10 mouse cellular contexts compared by ENCODE assay signal in genomic region chr6:49189363-49189762, GRCm38 (mm10). TPM values are rescaled to one million over a fixed set of nuclear protein-coding genes. Genes with fewer than 3 reads are reported as not detected.
DNase-seq lines count a peak whose midpoint lies in the region; ATAC-seq and TF ChIP-seq lines count a peak whose summit lies in the region.
"Had no signal": no experiment of that assay in that cellular context is flagged by ENCODE, and none has a peak within 500 bp of the region (broad histone marks: within the 10 kb centered on the region; RNA-seq: fewer than 3 reads in every experiment).

No protein-coding gene starts in this region.

- ATAC-seq in heart, embryonic 11.5 days (replicated peaks; ENCODE audit: insufficient number of reproducible peaks, low FRiP score, low TSS enrichment), result no peak

- TF ChIP-seq CTCF in heart, adult 2 months (IDR thresholded peaks at IDR 0.05), result peak; percentile 70
- TF ChIP-seq CTCF in spleen, adult 2 months (IDR thresholded peaks at IDR 0.05; ENCODE audit: extremely low read depth, insufficient read depth, insufficient read length, insufficient replicate concordance), result peak; percentile 20; the same call in 1 of the 2 replicates
- TF ChIP-seq CTCF in brain, embryonic 14.5 days (IDR thresholded peaks at IDR 0.05; ENCODE audit: borderline replicate concordance, extremely low read depth, insufficient read depth, insufficient read length), result peak; percentile 32; the same call in 1 of the 2 replicates
- no peak for TF ChIP-seq CTCF in cerebellum, adult 2 months (IDR thresholded peaks at IDR 0.05; ENCODE audit: borderline replicate concordance, insufficient read depth, low read depth, low read length)

- TF ChIP-seq EP300 in heart, adult 2 months (IDR thresholded peaks at IDR 0.05; ENCODE audit: insufficient read depth, low read depth, low read length), result no peak

- TF ChIP-seq POLR2A in heart, adult 2 months (IDR thresholded peaks at IDR 0.05; ENCODE audit: insufficient read depth, low read depth, low read length), result no peak
- TF ChIP-seq POLR2A in spleen, adult 2 months (IDR thresholded peaks at IDR 0.05; ENCODE audit: low read depth, low read length), result no peak
- TF ChIP-seq POLR2A in brain, embryonic 14.5 days (IDR thresholded peaks at IDR 0.05; ENCODE audit: borderline replicate concordance, extremely low read depth, insufficient read depth, insufficient read length, poor library complexity, severe bottlenecking), result no peak
- no peak for TF ChIP-seq POLR2A in cerebellum, adult 2 months (IDR thresholded peaks at IDR 0.05; ENCODE audit: borderline replicate concordance, insufficient read depth, low read length)

- H3K36me3 ChIP-seq in heart, adult 2 months (ENCODE audit: control insufficient read depth, insufficient read depth, low read length), result no peaks in the 10 kb centered on the region
- H3K36me3 ChIP-seq in heart, embryonic 11.5 days (ENCODE audit: control insufficient read depth, insufficient read depth, low read length), result no peaks in the 10 kb centered on the region
- no peaks in the 10 kb centered on the region for H3K36me3 ChIP-seq in spleen, adult 2 months (ENCODE audit: control insufficient read depth, insufficient read depth, low read length)

- H3K9ac ChIP-seq in heart, adult 2 months (ENCODE audit: low read depth, low read length), result no peak overlapping the region
- H3K9ac ChIP-seq in heart, embryonic 11.5 days (ENCODE audit: low read depth, low read length), result no peak overlapping the region
- H3K9ac ChIP-seq: stomach, embryonic 15.5 days had no signal

- intact Hi-C loops in heart, adult 2 months (cut with DNase I), result loop anchor here (5.0 kb wide), 1 partner anchor 132 kb away; no protein-coding TSS in a partner anchor

- no peaks in the 10 kb centered on the region for H3K9me3 ChIP-seq in heart, embryonic 11.5 days (replicated peaks; ENCODE audit: control insufficient read depth, low read length)
- H3K9me3 ChIP-seq: stomach, embryonic 15.5 days had no signal

- no peak for DNase-seq in heart, adult 2 months
- peak in 1 of 2 experiments; percentile 18 for DNase-seq in spleen, adult 2 months (ENCODE audit: low read depth in 1 of 2, low spot score in 2 of 2)
- no peak for DNase-seq in spleen, adult 12 weeks (ENCODE audit: low spot score)
- DNase-seq in brain, embryonic 14.5 days (ENCODE audit: low read depth), result no peak
- DNase-seq in thymus, postnatal 25 days, result peak; percentile 35
- DNase-seq in cerebellum, adult 2 months, result no peak
- no peak for DNase-seq in MN1 (ENCODE audit: low spot score)
- DNase-seq: cerebellum, adult 8-10 months had no signal

- H3K4me3 ChIP-seq in heart, adult 2 months, result no peak overlapping the region
- no peak overlapping the region for H3K4me3 ChIP-seq in heart, embryonic 11.5 days (ENCODE audit: low read depth, low read length)
- H3K4me3 ChIP-seq in spleen, adult 2 months (ENCODE audit: extremely low read depth, insufficient read depth, insufficient read length), result no peak overlapping the region
- no peak overlapping the region for H3K4me3 ChIP-seq in cerebellum, adult 2 months (replicated peaks; ENCODE audit: insufficient read depth, low read depth, low read length)
- H3K4me3 ChIP-seq: stomach, embryonic 15.5 days had no signal

- H3K4me1 ChIP-seq in heart, adult 2 months (ENCODE audit: control insufficient read depth, insufficient read depth, low read length), result no peaks in the 10 kb centered on the region
- H3K4me1 ChIP-seq in heart, embryonic 11.5 days (ENCODE audit: control insufficient read depth, insufficient read depth, low read length), result no peaks in the 10 kb centered on the region
- H3K4me1 ChIP-seq in spleen, adult 2 months (ENCODE audit: control insufficient read depth, insufficient read depth, insufficient read length), result no peaks in the 10 kb centered on the region
- H3K4me1 ChIP-seq in cerebellum, adult 2 months (ENCODE audit: control insufficient read depth, insufficient read depth, low read length), result no peaks in the 10 kb centered on the region
- H3K4me1 ChIP-seq: stomach, embryonic 15.5 days had no signal

- H3K27ac ChIP-seq in heart, adult 2 months, result no peak overlapping the region
- H3K27ac ChIP-seq in heart, embryonic 11.5 days (ENCODE audit: low read depth, low read length), result no peak overlapping the region
- no peak overlapping the region for H3K27ac ChIP-seq in spleen, adult 2 months (ENCODE audit: insufficient read depth, low read length)
- H3K27ac ChIP-seq in cerebellum, adult 2 months (ENCODE audit: insufficient read depth, low read length), result no peak overlapping the region
- H3K27ac ChIP-seq: stomach, embryonic 15.5 days had no signal

- H3K79me2 ChIP-seq in heart, adult 2 months (replicated peaks; ENCODE audit: control insufficient read depth, insufficient read depth, low read length), result no peaks in the 10 kb centered on the region

- H3K4me2 ChIP-seq in heart, embryonic 11.5 days, result no peak overlapping the region
- H3K4me2 ChIP-seq: stomach, embryonic 15.5 days had no signal

- H3K27me3 ChIP-seq in heart, adult 2 months (ENCODE audit: control insufficient read depth, insufficient read depth, low read length), result no peaks in the 10 kb centered on the region
- no peaks in the 10 kb centered on the region for H3K27me3 ChIP-seq in heart, embryonic 11.5 days (ENCODE audit: control insufficient read depth, insufficient read depth, low read length)
- H3K27me3 ChIP-seq in spleen, adult 2 months (ENCODE audit: control insufficient read depth, insufficient read depth, low read length), result no peaks in the 10 kb centered on the region
- H3K27me3 ChIP-seq in cerebellum, adult 2 months (ENCODE audit: control insufficient read depth, insufficient read depth, low read length), result no peaks in the 10 kb centered on the region
- H3K27me3 ChIP-seq: stomach, embryonic 15.5 days had no signal

RNA-seq across cellular contexts. Expression of gene Igf2bp3, which starts 25.4 kb away (rescaled TPM):
- total RNA-seq in heart, adult 2 months (2021), result not detected
- polyA plus RNA-seq in heart, adult 2 months (2012; rRNA removed), result not detected in 2 replicates
- polyA plus RNA-seq in heart, embryonic 11.5 days (2014; fragmentation: Nextera tagmentation; extraction: Ambion mirVana), result 74.4 and 78.3 TPM in 2 replicates
- 0.08 and 0.15 TPM in 2 replicates for polyA plus RNA-seq in spleen, adult 2 months (2012; rRNA removed)
- 22.0 and 22.6 TPM in 2 replicates for polyA plus RNA-seq in brain, embryonic 14.5 days (2012; rRNA removed)
- 0.08 and 0.10 TPM in 2 replicates for polyA plus RNA-seq in cerebellum, adult 2 months (2012; rRNA removed)

Comparison
In these comparisons a context has a peak if more than half of its experiments do, and no peak if none do; other contexts are left out.
1. RNA of gene Igf2bp3, which starts 25.4 kb away (polyA plus RNA-seq): 74.4 to 78.3 TPM in heart, embryonic 11.5 days and 22.0 to 22.6 TPM in brain, embryonic 14.5 days; 0.08 to 0.10 TPM in cerebellum, adult 2 months, 0.08 to 0.15 TPM in spleen, adult 2 months and not detected in heart, adult 2 months; every median in the first group is over 10 times any median in the second.